Mouse (Mus musculus) G1E (cell line): ENCODE data around the gene Olfr221.

Source experiments
- CTCF ChIP-seq: IDR thresholded peaks from 2 replicates; pipeline ENCODE4 v1.5.1; 2012; ENCODE audit warnings: low read depth, low read length, inconsistent platforms, mixed read lengths
- GATA1 ChIP-seq: IDR thresholded peaks from 2 replicates; pipeline ENCODE4 v1.6.1; 2012; ENCODE audit warnings: borderline replicate concordance, low read length, inconsistent platforms, mixed read lengths
- POLR2AphosphoS5 ChIP-seq: IDR thresholded peaks from 2 replicates; pipeline ENCODE4 v1.6.1; 2012; ENCODE audit warnings: low read depth, low read length, inconsistent platforms; ENCODE audit not compliant: insufficient replicate concordance

GRCm38 (mm10) chr14:52039332-52039731 is 2.9 kb downstream of the Olfr221 start:
- TF ChIP-seq CTCF (no peak), GATA1 (no peak), POLR2AphosphoS5 (no peak)
